In genomic region chr8:71580201-71580600, GRCm38 (mm10) we compare ENCODE assay signal across 12 mouse cellular contexts. TPM values are rescaled to one million over a fixed set of nuclear protein-coding genes. Genes with fewer than 3 reads are reported as not detected.
DNase-seq lines count a peak whose midpoint lies in the region; ATAC-seq and TF ChIP-seq lines count a peak whose summit lies in the region.
"Had no signal": no experiment of that assay in that cellular context is flagged by ENCODE, and none has a peak within 500 bp of the region (broad histone marks: within the 10 kb centered on the region; RNA-seq: fewer than 3 reads in every experiment).

No protein-coding gene starts in this region.

- no peaks in the 10 kb centered on the region for H3K27me3 ChIP-seq in lung, postnatal 0 days (replicated peaks; ENCODE audit: insufficient read depth, low read length)
- no peaks in the 10 kb centered on the region for H3K27me3 ChIP-seq in C2C12 (ENCODE audit: control insufficient read depth, insufficient read depth, insufficient read length)
- no peaks in the 10 kb centered on the region for H3K27me3 ChIP-seq in hindbrain, postnatal 0 days (ENCODE audit: insufficient read depth, low read length)
- H3K27me3 ChIP-seq: liver, embryonic 13.5 days; neural tube, embryonic 13.5 days had no signal

- no peak overlapping the region for H3K4me3 ChIP-seq in lung, postnatal 0 days (ENCODE audit: low read depth, low read length)
- peak overlapping the region; percentile 51 for H3K4me3 ChIP-seq in C2C12 (ENCODE audit: insufficient read depth, poor library complexity, severe bottlenecking)
- no peak overlapping the region for H3K4me3 ChIP-seq in hindbrain, postnatal 0 days (ENCODE audit: low read length)
- H3K4me3 ChIP-seq: liver, embryonic 13.5 days; neural tube, embryonic 13.5 days had no signal

- no peak for TF ChIP-seq EP300 in lung, postnatal 0 days (IDR thresholded peaks at IDR 0.05)

- WGBS in lung, postnatal 0 days = 55% methylated on average over 9 of the region's 9 CpGs
- WGBS in hindbrain, postnatal 0 days = 30% methylated on average over 9 of the region's 9 CpGs

- H3K79me3 ChIP-seq in C2C12 (ENCODE audit: low read depth) = peaks cover 17% of the 10 kb centered on the region

- no peak overlapping the region for H3K27ac ChIP-seq in lung, postnatal 0 days (ENCODE audit: low read length)
- no peak overlapping the region for H3K27ac ChIP-seq in hindbrain, postnatal 0 days
- H3K27ac ChIP-seq: liver, embryonic 13.5 days had no signal

- peaks cover 39% of the 10 kb centered on the region for H3K79me2 ChIP-seq in C2C12 (ENCODE audit: control insufficient read depth, insufficient read depth)

- H3K4me2 ChIP-seq in lung, postnatal 0 days (replicated peaks; ENCODE audit: low read depth, low read length) = no peak overlapping the region
- H3K4me2 ChIP-seq in hindbrain, postnatal 0 days (ENCODE audit: low read depth, low read length) = no peak overlapping the region
- H3K4me2 ChIP-seq: liver, embryonic 13.5 days; neural tube, embryonic 13.5 days had no signal

- ATAC-seq in lung, postnatal 0 days = peak; percentile 47
- ATAC-seq in hindbrain, postnatal 0 days = 0 out of 2 replicates have a peak, but pooled peaks have one; percentile 10

- H3ac ChIP-seq in C2C12 (ENCODE audit: control insufficient read depth, insufficient read length, low read depth) = peak overlapping the region; percentile 87

- H3K4me1 ChIP-seq in lung, postnatal 0 days (ENCODE audit: insufficient read depth, low read depth, low read length) = no peaks in the 10 kb centered on the region
- no peaks in the 10 kb centered on the region; the same call in 1 of the 2 replicates for H3K4me1 ChIP-seq in hindbrain, postnatal 0 days (ENCODE audit: insufficient read depth, low read length)

- no peaks in the 10 kb centered on the region for H3K9me3 ChIP-seq in lung, postnatal 0 days (ENCODE audit: low read length)
- H3K9me3 ChIP-seq in hindbrain, postnatal 0 days (ENCODE audit: low read length) = no peaks in the 10 kb centered on the region
- H3K9me3 ChIP-seq: liver, embryonic 13.5 days; neural tube, embryonic 13.5 days had no signal

- no peak for DNase-seq in lung, postnatal 0 days (ENCODE audit: low spot score)
- no peak for DNase-seq in lung, postnatal 10 days
- peak; percentile 78 for DNase-seq in MN1 (ENCODE audit: low spot score)
- DNase-seq in hindbrain, postnatal 0 days (ENCODE audit: low spot score) = peak; percentile 52
- DNase-seq in embryo, embryonic 10.5 days (ENCODE audit: low spot score) = no peak
- no peak for DNase-seq in ovary, adult 18-20 months (ENCODE audit: low spot score)
- DNase-seq: liver, embryonic 13.5 days; right cerebral cortex, postnatal 14 days had no signal

- H3K36me3 ChIP-seq in lung, postnatal 0 days (ENCODE audit: insufficient read depth, low read length) = no peaks in the 10 kb centered on the region
- H3K36me3 ChIP-seq in C2C12 (ENCODE audit: control insufficient read depth, insufficient read depth) = peaks cover 39% of the 10 kb centered on the region
- peaks cover 23% of the 10 kb centered on the region for H3K36me3 ChIP-seq in hindbrain, postnatal 0 days (ENCODE audit: insufficient read depth, low read length)
- H3K36me3 ChIP-seq: liver, embryonic 13.5 days had no signal

- H3K9ac ChIP-seq in lung, postnatal 0 days (replicated peaks; ENCODE audit: low read depth) = no peak overlapping the region
- H3K9ac ChIP-seq in hindbrain, postnatal 0 days (replicated peaks; ENCODE audit: low read length) = no peak overlapping the region
- H3K9ac ChIP-seq: liver, embryonic 13.5 days; neural tube, embryonic 13.5 days had no signal

- no peak for TF ChIP-seq CTCF in lung, postnatal 0 days (IDR thresholded peaks at IDR 0.05)
- TF ChIP-seq CTCF in C2C12 (IDR thresholded peaks at IDR 0.05; ENCODE audit: control insufficient read depth, insufficient read depth, insufficient read length) = no peak
- TF ChIP-seq CTCF in hindbrain, postnatal 0 days (IDR thresholded peaks at IDR 0.05; ENCODE audit: low read depth) = no peak

TF ChIP-seq in C2C12, 6 proteins besides CTCF, POLR2A, EP300 and RAD21:
- TF ChIP-seq USF1 (IDR thresholded peaks at IDR 0.05; ENCODE audit: low read depth) (peak; percentile 57), MAX (IDR thresholded peaks at IDR 0.05) (no peak)

RNA-seq across cellular contexts. Expression of gene Slc27a1, which starts 11.5 kb away (rescaled TPM):
- 26.9 and 27.7 TPM in 2 replicates for polyA plus RNA-seq in lung, postnatal 0 days (2015; fragmentation: Nextera tagmentation; extraction: Ambion mirVana)
- 57.5 TPM for polyA plus RNA-seq in C2C12 (2012; fragmentation: generic; extraction: Trizol)
- total RNA-seq in hindbrain, postnatal 0 days (2014; rRNA removed) = 210 and 238 TPM in 2 replicates
- polyA plus RNA-seq in hindbrain, postnatal 0 days (2015; fragmentation: Nextera tagmentation; extraction: Ambion mirVana) = 127 and 152 TPM in 2 replicates

RNA-seq across cellular contexts. Expression of gene Pgls, which starts 11.8 kb away (rescaled TPM):
- 174 and 177 TPM in 2 replicates for polyA plus RNA-seq in lung, postnatal 0 days (2015; fragmentation: Nextera tagmentation; extraction: Ambion mirVana)
- polyA plus RNA-seq in C2C12 (2012; fragmentation: generic; extraction: Trizol) = 231 TPM
- 344 and 379 TPM in 2 replicates for total RNA-seq in hindbrain, postnatal 0 days (2014; rRNA removed)
- polyA plus RNA-seq in hindbrain, postnatal 0 days (2015; fragmentation: Nextera tagmentation; extraction: Ambion mirVana) = 272 and 275 TPM in 2 replicates

RNA-seq across cellular contexts. Expression of gene Nxnl1, which starts 13.8 kb away (rescaled TPM):
- 0.11 and 0.13 TPM in 2 replicates for polyA plus RNA-seq in lung, postnatal 0 days (2015; fragmentation: Nextera tagmentation; extraction: Ambion mirVana)
- polyA plus RNA-seq in C2C12 (2012; fragmentation: generic; extraction: Trizol) = 0.02 TPM
- not detected in 2 replicates for total RNA-seq in hindbrain, postnatal 0 days (2014; rRNA removed)
- 0.20 TPM in 1 of 2 replicates, not detected in the other for polyA plus RNA-seq in hindbrain, postnatal 0 days (2015; fragmentation: Nextera tagmentation; extraction: Ambion mirVana)
- total RNA-seq: left cerebral cortex, postnatal 10 days had no signal
- polyA plus RNA-seq: frontal cortex, adult 2 months; neural tube, embryonic 13.5 days had no signal

RNA-seq across cellular contexts. Expression of gene Fam129c, which starts 17.2 kb away (rescaled TPM):
- polyA plus RNA-seq in lung, postnatal 0 days (2015; fragmentation: Nextera tagmentation; extraction: Ambion mirVana) = 1.2 and 2.0 TPM in 2 replicates
- 2.4 TPM for polyA plus RNA-seq in C2C12 (2012; fragmentation: generic; extraction: Trizol)
- 6.0 TPM in 2 replicates for total RNA-seq in hindbrain, postnatal 0 days (2014; rRNA removed)
- polyA plus RNA-seq in hindbrain, postnatal 0 days (2015; fragmentation: Nextera tagmentation; extraction: Ambion mirVana) = 3.3 and 4.0 TPM in 2 replicates

RNA-seq across cellular contexts. Expression of gene Tmem221, which starts 21.5 kb away (rescaled TPM):
- polyA plus RNA-seq in lung, postnatal 0 days (2015; fragmentation: Nextera tagmentation; extraction: Ambion mirVana) = 8.5 and 8.7 TPM in 2 replicates
- 0.18 TPM for polyA plus RNA-seq in C2C12 (2012; fragmentation: generic; extraction: Trizol)
- total RNA-seq in hindbrain, postnatal 0 days (2014; rRNA removed) = 1.3 TPM in 1 of 2 replicates, not detected in the other
- 0.18 and 0.29 TPM in 2 replicates for polyA plus RNA-seq in hindbrain, postnatal 0 days (2015; fragmentation: Nextera tagmentation; extraction: Ambion mirVana)
- total RNA-seq: left cerebral cortex, postnatal 10 days had no signal
- polyA plus RNA-seq: neural tube, embryonic 13.5 days had no signal

Comparison
In these comparisons a context has a peak if more than half of its experiments do, and no peak if none do; other contexts are left out.
1. DNase-seq: peak in MN1 (single experiment) and hindbrain, postnatal 0 days (single experiment); none in lung, postnatal 0 days (single experiment), lung, postnatal 10 days (single experiment), embryo, embryonic 10.5 days (single experiment) and ovary, adult 18-20 months (single experiment).